Mouse (Mus musculus) lung, embryonic 14.5 days (tissue): ENCODE data around the gene Smg6. TPM values are rescaled to one million over a fixed set of nuclear protein-coding genes. Genes with fewer than 3 reads are reported as not detected.

ENCODE experiments used
- ATAC-seq: fragments of 200-750 bp; cut with Nextera tagmentation; 2 replicates; pipeline ENCODE4 v1.8.0; 2017; ENCODE audit warnings: mild to moderate bottlenecking, moderate TSS enrichment, moderate library complexity; ENCODE audit not compliant: insufficient read depth
- DNase-seq: peaks from one replicate; pipeline ENCODE4 v3.0.0-alpha.2; 2015
- H3K27ac ChIP-seq: fragments of 300-500 bp; sonication (generic); 2 replicates; pipeline ENCODE4 v1.5.1; 2014; ENCODE audit warnings: low read depth, mild to moderate bottlenecking, moderate library complexity
- H3K27me3 ChIP-seq: fragments of 300-500 bp; sonication (generic); 2 replicates; pipeline ENCODE4 v1.6.1; 2014; ENCODE audit warnings: low read length, control low read depth; ENCODE audit not compliant: insufficient read depth
- H3K36me3 ChIP-seq: fragments of 300-500 bp; sonication (generic); 2 replicates; pipeline ENCODE4 v1.6.1; 2014; ENCODE audit warnings: control low read depth; ENCODE audit not compliant: insufficient read depth
- H3K4me1 ChIP-seq: fragments of 300-500 bp; sonication (generic); 2 replicates; pipeline ENCODE4 v1.6.1; 2014; ENCODE audit warnings: antibody characterized with exemption, control low read depth; ENCODE audit not compliant: insufficient read depth
- H3K4me2 ChIP-seq: fragments of 300-500 bp; sonication (generic); 2 replicates; pipeline ENCODE4 v1.6.1; 2014; ENCODE audit warnings: mild to moderate bottlenecking
- H3K4me3 ChIP-seq: fragments of 300-500 bp; sonication (generic); 2 replicates; pipeline ENCODE4 v1.5.1; 2014; ENCODE audit warnings: low read depth, low read length
- H3K9ac ChIP-seq: fragments of 300-500 bp; sonication (generic); 2 replicates; pipeline ENCODE4 v1.6.1; 2014
- H3K9me3 ChIP-seq: fragments of 300-500 bp; sonication (generic); 2 replicates; pipeline ENCODE4 v1.6.1; 2016; ENCODE audit warnings: low read depth, low read length, control low read depth
- CTCF ChIP-seq: IDR thresholded peaks from 2 replicates; pipeline ENCODE4 v1.5.1; 2016; ENCODE audit warnings: antibody characterized with exemption, low read depth
- WGBS: fragments of 180-500 bp; shearing (Covaris S2); extraction: QIAGEN DNeasy Blood & Tissue Kit; methylation state at CpG from one replicate; pipeline ENCODE4 v1.1.7; 2014; 5-methylcytosine and 5-hydroxymethylcytosine counted together
- polyA plus RNA-seq: library from polyadenylated mRNA; unstranded; fragments of >200 nt; fragmentation: Nextera tagmentation; extraction: Ambion mirVana; gene quantifications from 2 replicates; pipeline ENCODE4 v1.2.1, GENCODE M21; 2014

The Smg6 gene
- polyA plus RNA-seq, 1 experiment from 2014 or later, result 16.4 TPM

GRCm38 (mm10) chr11:74895980-74896900, 29.4 kb upstream of the Smg6 start:
- Histone ChIP-seq H3K9me3 (no peaks in the 10 kb centered on the region), H3K4me2 (peak overlapping the region; percentile 98), H3K9ac (peak overlapping the region; percentile 72), H3K27ac (peak overlapping the region; percentile 81), H3K27me3 (no peaks in the 10 kb centered on the region), H3K4me1 (no peaks in the 10 kb centered on the region), H3K4me3 (peak overlapping the region; percentile 73), H3K36me3 (peaks cover 20% of the 10 kb centered on the region)
- peak; percentile 44 for ATAC-seq
- peak; percentile 50 for TF ChIP-seq CTCF
- peak; percentile 49 for DNase-seq
- WGBS, result 1% methylated on average over 54 of the region's 55 CpGs

GRCm38 (mm10) chr11:74896901-74897677, 28.5 kb upstream of the Smg6 start, which contains the start of gene Sgsm2:
TSS of gene Sgsm2 (minus strand) at chr11:74897060.
- TF ChIP-seq CTCF, result no peak
- Histone ChIP-seq H3K4me1 (no peaks in the 10 kb centered on the region), H3K9me3 (no peaks in the 10 kb centered on the region), H3K4me3 (peak within 1 kb of the TSS; percentile 73), H3K36me3 (peaks cover 29% of the 10 kb centered on the region), H3K9ac (peak within 1 kb of the TSS; percentile 72), H3K27ac (peak within 1 kb of the TSS; percentile 81), H3K27me3 (no peaks in the 10 kb centered on the region), H3K4me2 (peak within 1 kb of the TSS; percentile 98)
- ATAC-seq (peak; percentile 70), DNase-seq (peak; percentile 81)
- under 1% methylated on average over 74 of the region's 74 CpGs for WGBS

DNA sequence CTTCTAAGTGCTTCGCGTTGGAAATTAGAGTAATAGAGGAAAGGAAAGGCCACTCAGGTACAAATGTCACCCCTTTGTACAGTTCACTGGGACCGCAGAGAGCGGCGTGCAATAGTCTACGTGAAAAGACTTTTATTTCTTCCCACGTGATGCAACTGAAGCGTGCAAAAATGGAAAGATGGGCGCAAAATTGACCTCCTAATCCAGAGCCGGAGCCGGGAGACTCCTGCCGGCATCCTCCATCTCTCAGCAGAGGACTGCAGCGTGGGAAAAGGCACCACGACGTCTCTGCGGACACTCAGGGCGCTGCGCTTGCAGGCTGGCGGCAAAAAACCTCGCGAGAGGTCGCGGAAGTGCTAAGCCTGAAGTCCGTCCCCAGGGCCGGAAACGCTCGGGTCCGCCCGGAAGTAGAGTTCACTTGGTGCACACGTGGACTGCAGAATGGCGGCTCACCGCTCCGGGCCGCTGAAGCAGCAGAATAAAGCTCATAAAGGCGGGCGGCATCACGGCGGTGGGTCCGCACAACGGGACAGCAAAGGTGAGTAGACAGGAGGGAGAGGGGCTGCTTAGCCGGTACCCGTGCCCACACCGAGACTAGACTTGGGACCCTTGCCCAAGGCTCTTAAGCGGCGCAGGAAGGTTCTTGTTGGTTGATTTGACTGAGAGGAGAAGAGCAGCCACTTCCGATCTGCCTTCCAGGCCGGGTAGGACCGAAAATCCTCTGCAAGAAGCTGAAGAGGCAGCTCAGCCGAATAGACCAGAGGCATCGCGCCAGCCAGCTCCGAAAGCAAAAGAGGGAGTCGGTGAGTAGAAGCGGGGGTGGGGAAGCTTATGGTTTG, 27.7 kb upstream of the Smg6 start, which contains the start of gene Tsr1:
Tsr1 (plus strand) TSS at position 394 of the 839 bp plus-strand sequence.
- ATAC-seq, result peak; percentile 90
- Histone ChIP-seq H3K4me1 (no peaks in the 10 kb centered on the region), H3K27ac (peak within 1 kb of the TSS; percentile 81), H3K27me3 (no peaks in the 10 kb centered on the region), H3K9me3 (no peaks in the 10 kb centered on the region), H3K4me2 (peak within 1 kb of the TSS; percentile 98), H3K9ac (peak within 1 kb of the TSS; percentile 72), H3K36me3 (peaks cover 35% of the 10 kb centered on the region), H3K4me3 (peak within 1 kb of the TSS; percentile 73)
- DNase-seq, result peak; percentile 97
- under 1% methylated on average over 54 of the region's 54 CpGs for WGBS
- no peak for TF ChIP-seq CTCF

DNA sequence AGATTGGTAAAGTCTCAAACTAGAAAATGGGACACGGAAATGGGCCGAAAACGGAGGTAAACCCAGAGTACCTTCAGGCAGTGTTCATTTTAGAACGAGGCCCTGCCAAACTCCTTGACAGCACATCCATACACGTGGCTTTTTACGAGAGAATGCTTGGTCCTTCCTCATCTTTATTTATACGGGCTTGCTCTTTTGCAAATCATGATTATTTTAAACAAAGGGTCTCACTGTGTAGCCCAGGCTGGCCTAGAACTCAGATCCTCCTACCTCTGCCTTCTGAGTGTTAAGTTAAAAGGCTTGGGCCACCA, 27.2 kb upstream of the Smg6 start:
- peaks cover 41% of the 10 kb centered on the region for H3K36me3 ChIP-seq
- DNase-seq, result no peak
- H3K4me1 ChIP-seq, result no peaks in the 10 kb centered on the region
- no peaks in the 10 kb centered on the region for H3K9me3 ChIP-seq
- H3K9ac ChIP-seq, result peak overlapping the region; percentile 72
- no peaks in the 10 kb centered on the region for H3K27me3 ChIP-seq
- 0% methylated on average over 7 of the region's 7 CpGs for WGBS
- H3K4me3 ChIP-seq, result peak overlapping the region; percentile 73
- TF ChIP-seq CTCF, result no peak
- no peak for ATAC-seq
- peak overlapping the region; percentile 81; the same call in 1 of the 2 replicates for H3K27ac ChIP-seq
- peak overlapping the region; percentile 98 for H3K4me2 ChIP-seq

DNA sequence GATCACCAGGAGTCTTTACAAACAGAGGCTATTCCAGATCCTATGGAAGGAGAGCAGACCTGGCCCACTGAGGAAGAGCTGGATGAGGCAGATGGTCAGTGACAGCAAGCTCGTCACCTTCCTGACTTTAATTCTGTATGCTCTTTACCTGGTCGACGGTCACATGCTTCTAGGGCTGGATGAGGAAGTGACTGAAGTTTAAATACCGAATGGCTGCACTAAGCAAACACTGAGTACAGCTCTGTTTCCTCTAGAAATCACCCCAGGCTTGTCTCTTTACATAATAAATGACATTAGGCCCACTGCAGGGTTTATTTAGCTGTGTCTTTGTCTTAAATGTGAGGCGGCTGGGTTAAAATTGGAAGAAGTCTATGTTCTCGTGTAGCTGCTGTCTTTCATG, 24.1 kb upstream of the Smg6 start:
- no peaks in the 10 kb centered on the region for H3K27me3 ChIP-seq
- no peaks in the 10 kb centered on the region for H3K9me3 ChIP-seq
- H3K4me3 ChIP-seq, result no peak overlapping the region
- peaks cover 72% of the 10 kb centered on the region for H3K36me3 ChIP-seq
- TF ChIP-seq CTCF, result no peak
- WGBS, result 79% methylated on average over 6 of the region's 6 CpGs
- ATAC-seq, result no peak
- no peak overlapping the region for H3K9ac ChIP-seq
- H3K27ac ChIP-seq, result no peak overlapping the region
- DNase-seq, result no peak
- H3K4me2 ChIP-seq, result no peak overlapping the region
- H3K4me1 ChIP-seq, result no peaks in the 10 kb centered on the region

- Histone ChIP-seq H3K4me1 (no peaks in the 10 kb centered on the region), H3K36me3 (peaks cover 80% of the 10 kb centered on the region), H3K27ac (no peak overlapping the region), H3K27me3 (no peaks in the 10 kb centered on the region), H3K4me3 (no peak overlapping the region), H3K4me2 (no peak overlapping the region), H3K9ac (no peak overlapping the region), H3K9me3 (no peaks in the 10 kb centered on the region)
- ATAC-seq (no peak), DNase-seq (no peak)
- WGBS, result 80% methylated on average over 5 of the region's 5 CpGs
- TF ChIP-seq CTCF, result no peak
Measured at GRCm38 (mm10) chr11:74902416-74902815, 23.2 kb upstream of the Smg6 start.
